Mouse (Mus musculus) embryonic facial prominence, embryonic 11.5 days (tissue): ENCODE measurements around the gene Agbl4. TPM values are rescaled to one million over a fixed set of nuclear protein-coding genes. Genes with fewer than 3 reads are reported as not detected.

Experiments
- ATAC-seq: fragments of 200-750 bp; cut with Nextera tagmentation; replicated peaks from 2 replicates; pipeline ENCODE4 v1.8.0; 2017; ENCODE audit warnings: low read depth; ENCODE audit not compliant: insufficient number of reproducible peaks, low FRiP score, low TSS enrichment
- DNase-seq: peaks from one replicate; pipeline ENCODE4 v3.0.0-alpha.2; 2015; ENCODE audit warnings: low spot score
- H3K27ac ChIP-seq: fragments of 300-500 bp; sonication (generic); replicated peaks from 2 replicates; pipeline ENCODE4 v1.5.1; 2014; ENCODE audit warnings: mild to moderate bottlenecking, low read depth, low read length, control low read depth
- H3K27me3 ChIP-seq: fragments of 300-500 bp; sonication (generic); 2 replicates; pipeline ENCODE4 v1.6.1; 2014; ENCODE audit warnings: mild to moderate bottlenecking, low read length, moderate library complexity, mixed read lengths; ENCODE audit not compliant: control insufficient read depth, insufficient read depth
- H3K36me3 ChIP-seq: fragments of 300-500 bp; sonication (generic); replicated peaks from 2 replicates; pipeline ENCODE4 v1.6.1; 2014; ENCODE audit warnings: low read depth, mild to moderate bottlenecking, low read length, moderate library complexity, mixed read lengths; ENCODE audit not compliant: control insufficient read depth, insufficient read depth
- H3K4me1 ChIP-seq: fragments of 300-500 bp; sonication (generic); 2 replicates; pipeline ENCODE4 v1.6.1; 2014; ENCODE audit warnings: low read length, mixed read lengths; ENCODE audit not compliant: control insufficient read depth, insufficient read depth
- H3K4me2 ChIP-seq: fragments of 300-500 bp; sonication (generic); 2 replicates; pipeline ENCODE4 v1.6.1; 2014; ENCODE audit warnings: low read depth, mild to moderate bottlenecking, control low read depth, low read length, moderate library complexity
- H3K4me3 ChIP-seq: fragments of 300-500 bp; sonication (generic); 2 replicates; pipeline ENCODE4 v1.5.1; 2014; ENCODE audit warnings: low read depth, low read length, control low read depth
- H3K9ac ChIP-seq: fragments of 300-500 bp; sonication (generic); replicated peaks from 2 replicates; pipeline ENCODE4 v1.6.1; 2014; ENCODE audit warnings: mild to moderate bottlenecking, control low read depth, low read length
- H3K9me3 ChIP-seq: fragments of 300-500 bp; sonication (generic); replicated peaks from 2 replicates; pipeline ENCODE4 v1.6.1; 2016; ENCODE audit warnings: mild to moderate bottlenecking, low read length, inconsistent platforms, mixed read lengths; ENCODE audit not compliant: control insufficient read depth
- WGBS: fragments of 180-500 bp; shearing (Covaris S2); extraction: QIAGEN DNeasy Blood & Tissue Kit; methylation state at CpG from one replicate; pipeline ENCODE4 v1.1.7; 2014; 5-methylcytosine and 5-hydroxymethylcytosine counted together
- polyA plus RNA-seq: library from polyadenylated mRNA; unstranded; fragments of >200 nt; fragmentation: Nextera tagmentation; extraction: Ambion mirVana; gene quantifications from 2 replicates; pipeline ENCODE4 v1.2.1, GENCODE M21; 2014

Gene Agbl4
- polyA plus RNA-seq, 1 experiment from 2014 or later: 0.98 TPM

- no peak overlapping the region for H3K4me2 ChIP-seq
- no peaks in the 10 kb centered on the region for H3K4me1 ChIP-seq
- no peak overlapping the region for H3K9ac ChIP-seq
- 78% methylated on average over 4 of the region's 4 CpGs for WGBS
- no peaks in the 10 kb centered on the region for H3K9me3 ChIP-seq
- no peak for ATAC-seq
- H3K36me3 ChIP-seq: no peaks in the 10 kb centered on the region
- H3K27me3 ChIP-seq: no peaks in the 10 kb centered on the region
- no peak overlapping the region for H3K4me3 ChIP-seq
- peak; percentile 45 for DNase-seq
- H3K27ac ChIP-seq: no peak overlapping the region
Measured at GRCm38 (mm10) chr4:111589467-111590170, 1192.2 kb downstream of the Agbl4 start.

GRCm38 (mm10) chr4:111594655-111595295, 1197.3 kb downstream of the Agbl4 start:
- Histone ChIP-seq H3K27me3 (no peaks in the 10 kb centered on the region), H3K27ac (no peak overlapping the region), H3K4me1 (no peaks in the 10 kb centered on the region), H3K9ac (no peak overlapping the region), H3K4me3 (no peak overlapping the region), H3K36me3 (no peaks in the 10 kb centered on the region), H3K9me3 (no peaks in the 10 kb centered on the region), H3K4me2 (no peak overlapping the region)
- 84% methylated on average over 3 of the region's 3 CpGs for WGBS
- ATAC-seq (no peak), DNase-seq (no peak)

- Histone ChIP-seq H3K27me3 (no peaks in the 10 kb centered on the region), H3K27ac (no peak overlapping the region), H3K4me1 (no peaks in the 10 kb centered on the region), H3K9me3 (no peaks in the 10 kb centered on the region), H3K4me2 (no peak overlapping the region), H3K4me3 (no peak overlapping the region), H3K9ac (no peak overlapping the region), H3K36me3 (no peaks in the 10 kb centered on the region)
- ATAC-seq (no peak), DNase-seq (no peak)
- WGBS: 88% methylated on average over 2 of the region's 2 CpGs
Measured at GRCm38 (mm10) chr4:111597249-111597661, 1199.8 kb downstream of the Agbl4 start.

- ATAC-seq (no peak), DNase-seq (no peak)
- H3K27ac ChIP-seq: no peak overlapping the region
- no peaks in the 10 kb centered on the region for H3K4me1 ChIP-seq
- H3K36me3 ChIP-seq: no peaks in the 10 kb centered on the region
- no peak overlapping the region for H3K4me3 ChIP-seq
- no peaks in the 10 kb centered on the region for H3K9me3 ChIP-seq
- no peak overlapping the region for H3K4me2 ChIP-seq
- no peak overlapping the region for H3K9ac ChIP-seq
- WGBS: 74% methylated on average over 1 of the region's 1 CpGs
- H3K27me3 ChIP-seq: no peaks in the 10 kb centered on the region
Measured at GRCm38 (mm10) chr4:111597986-111598385, 1200.5 kb downstream of the Agbl4 start.

GRCm38 (mm10) chr4:111603194-111603593, 1205.7 kb downstream of the Agbl4 start:
- WGBS: 80% methylated on average over 2 of the region's 2 CpGs
- H3K9me3 ChIP-seq: no peaks in the 10 kb centered on the region
- no peak for DNase-seq
- H3K27me3 ChIP-seq: no peaks in the 10 kb centered on the region
- H3K36me3 ChIP-seq: no peaks in the 10 kb centered on the region
- no peak overlapping the region for H3K9ac ChIP-seq
- no peak overlapping the region for H3K27ac ChIP-seq
- no peak overlapping the region for H3K4me2 ChIP-seq
- ATAC-seq: no peak
- no peak overlapping the region for H3K4me3 ChIP-seq
- no peaks in the 10 kb centered on the region for H3K4me1 ChIP-seq

- no peak overlapping the region for H3K4me3 ChIP-seq
- WGBS: 77% methylated on average over 8 of the region's 8 CpGs
- no peak overlapping the region for H3K27ac ChIP-seq
- H3K4me1 ChIP-seq: no peaks in the 10 kb centered on the region
- no peaks in the 10 kb centered on the region for H3K36me3 ChIP-seq
- DNase-seq: no peak
- H3K27me3 ChIP-seq: no peaks in the 10 kb centered on the region
- no peaks in the 10 kb centered on the region for H3K9me3 ChIP-seq
- no peak for ATAC-seq
- H3K9ac ChIP-seq: no peak overlapping the region
- H3K4me2 ChIP-seq: no peak overlapping the region
Measured at GRCm38 (mm10) chr4:111607826-111608500, 1210.5 kb downstream of the Agbl4 start.

- ATAC-seq (no peak), DNase-seq (no peak)
- Histone ChIP-seq H3K9ac (no peak overlapping the region), H3K9me3 (no peaks in the 10 kb centered on the region), H3K27me3 (no peaks in the 10 kb centered on the region), H3K4me2 (no peak overlapping the region), H3K36me3 (no peaks in the 10 kb centered on the region), H3K4me1 (no peaks in the 10 kb centered on the region), H3K4me3 (no peak overlapping the region), H3K27ac (no peak overlapping the region)
- WGBS: 58% methylated on average over 2 of the region's 2 CpGs
Measured at GRCm38 (mm10) chr4:111621865-111622264, 1224.4 kb downstream of the Agbl4 start.

GRCm38 (mm10) chr4:111624914-111625313, 1227.5 kb downstream of the Agbl4 start:
- H3K9ac ChIP-seq: no peak overlapping the region
- no peaks in the 10 kb centered on the region for H3K27me3 ChIP-seq
- H3K4me2 ChIP-seq: no peak overlapping the region
- H3K4me3 ChIP-seq: no peak overlapping the region
- H3K9me3 ChIP-seq: no peaks in the 10 kb centered on the region
- ATAC-seq: no peak
- no peaks in the 10 kb centered on the region for H3K4me1 ChIP-seq
- H3K36me3 ChIP-seq: no peaks in the 10 kb centered on the region
- 58% methylated on average over 5 of the region's 5 CpGs for WGBS
- DNase-seq: no peak
- no peak overlapping the region for H3K27ac ChIP-seq
